Mouse (Mus musculus): ENCODE measurements around the gene Gm15155.
"Not testable (repeated sequence)": the region's sequence is repeated elsewhere in the genome, so short reads cannot be mapped to it uniquely, and the experiment has no call there.

Gm15155 gene

DNA sequence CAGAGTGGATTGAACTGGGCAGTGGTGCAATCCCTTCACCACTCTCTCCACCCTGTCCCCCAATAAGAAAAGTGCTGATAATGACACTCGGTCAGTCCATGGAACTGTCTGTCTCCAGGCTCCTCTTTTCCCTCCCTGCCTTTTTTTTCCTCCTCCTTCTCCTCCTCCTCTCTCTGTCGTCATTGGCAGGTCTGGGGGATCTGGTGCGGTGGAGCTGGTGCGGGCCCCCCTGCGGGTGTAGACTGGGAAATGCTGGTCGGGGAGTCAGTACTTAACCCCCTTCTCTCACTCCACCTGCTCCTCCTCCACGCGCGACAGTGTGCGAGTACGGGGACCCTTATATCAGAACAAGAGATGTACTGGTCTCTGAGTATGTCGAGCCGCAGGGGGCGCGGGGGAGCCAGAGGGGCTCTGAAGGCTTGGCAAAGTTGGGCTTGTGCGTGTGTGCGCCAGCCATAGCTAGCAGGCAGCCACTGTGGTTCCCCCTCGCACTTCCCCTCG, at the start of gene Gm15155:
Gene Gm15155, plus strand, starts transcription at position 401 of the 501 bp plus-strand sequence.
- no peak for DNase-seq (ENCODE audit: low spot score)

DNA sequence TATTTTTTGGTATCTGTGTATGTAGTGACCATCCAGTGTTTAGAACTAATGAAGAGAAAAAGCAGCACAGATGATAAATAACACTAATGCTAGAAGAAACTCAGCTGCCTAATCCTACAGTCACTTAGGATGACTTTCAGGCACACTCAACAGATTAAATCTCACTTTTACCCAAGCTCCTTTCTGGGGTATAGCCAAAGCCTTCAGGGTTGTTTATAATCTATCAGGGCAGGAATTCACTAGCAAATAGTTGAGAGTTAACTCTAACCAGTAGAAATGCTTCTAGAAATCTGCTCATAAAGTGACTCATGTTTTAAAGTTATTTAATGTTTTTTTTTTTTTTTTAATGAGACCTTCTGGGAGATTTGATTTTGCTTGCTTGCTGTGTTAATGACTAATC, 44.8 kb upstream of the Gm15155 start:
- no peak for DNase-seq (ENCODE audit: low spot score)

DNA sequence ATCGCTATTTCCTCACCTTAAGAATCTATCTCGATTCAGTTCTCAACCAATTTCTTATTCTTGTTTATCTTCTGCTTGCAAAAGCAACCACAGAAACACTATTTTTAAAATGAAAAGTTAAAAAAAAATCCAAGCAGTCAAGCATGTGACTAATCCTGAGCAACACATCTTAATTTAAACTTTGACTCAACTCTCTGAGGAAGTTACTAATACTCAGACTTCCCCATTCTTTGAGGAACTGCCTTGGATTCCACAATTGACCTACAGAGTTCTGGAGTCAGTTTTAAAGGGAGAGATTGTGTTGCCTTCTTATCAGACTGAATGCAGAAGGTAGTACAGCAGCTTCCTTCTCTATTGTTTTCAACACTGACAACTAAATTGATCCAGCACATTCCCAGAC, 40.0 kb upstream of the Gm15155 start:
- DNase-seq (ENCODE audit: low spot score), result no peak

DNA sequence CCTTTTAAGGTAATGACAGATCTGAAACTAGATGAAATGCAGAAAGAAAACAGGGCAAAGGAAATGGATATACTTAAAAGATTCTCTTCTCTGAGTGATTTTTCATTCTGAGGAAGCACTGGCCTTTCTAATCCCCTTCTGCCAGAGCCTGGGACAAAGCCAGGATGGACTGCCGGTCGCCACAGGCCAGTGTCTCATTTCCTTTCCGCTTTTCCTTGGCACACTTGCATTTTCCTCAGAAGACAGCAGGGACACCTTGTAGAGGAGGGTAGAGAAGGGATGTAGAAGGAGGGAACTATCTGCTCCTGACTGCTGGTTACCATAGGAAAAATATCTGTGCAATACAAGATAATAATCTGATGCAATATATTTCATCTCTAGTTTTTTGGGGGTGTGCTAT, 33.1 kb upstream of the Gm15155 start:
- no peak for DNase-seq (ENCODE audit: low spot score)

DNA sequence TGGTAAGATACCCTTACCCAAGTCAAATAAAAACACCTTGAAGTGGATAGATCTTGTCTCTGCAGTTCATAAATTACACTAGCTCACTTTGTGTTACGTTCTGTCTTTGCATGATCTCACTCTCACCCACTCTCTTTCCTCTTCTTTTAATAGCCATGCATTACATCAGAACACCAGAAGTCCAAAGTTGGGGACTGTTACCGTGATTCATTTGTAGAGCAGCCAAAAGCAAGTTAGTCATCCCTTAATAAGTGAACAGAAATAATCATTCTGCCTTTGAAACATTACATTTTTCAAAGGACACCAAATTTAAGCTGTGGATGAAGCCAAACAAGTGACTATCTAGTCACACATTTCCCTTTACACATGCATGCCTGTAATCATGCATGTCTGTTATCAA, 32.1 kb upstream of the Gm15155 start:
- no peak for DNase-seq (ENCODE audit: low spot score)

DNA sequence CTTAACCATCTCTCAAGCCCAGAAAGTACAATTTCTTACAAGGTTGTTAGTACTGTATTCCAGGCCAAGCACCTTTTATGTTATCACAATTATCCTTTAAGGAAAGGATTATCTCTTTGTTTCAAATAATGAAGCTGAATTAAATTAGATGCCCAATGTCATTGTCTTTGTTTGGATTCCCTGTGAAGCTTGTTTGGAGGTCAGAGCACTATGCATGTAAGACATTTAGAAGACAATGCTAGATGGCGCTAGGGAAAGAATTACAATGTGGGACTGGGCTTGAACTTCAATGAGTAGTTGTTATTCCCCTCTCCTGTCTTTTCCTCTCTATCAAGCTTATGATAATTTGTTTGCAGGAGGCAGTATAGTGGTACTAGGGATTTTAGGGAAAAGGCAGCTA, 29.9 kb upstream of the Gm15155 start:
- no peak for DNase-seq (ENCODE audit: low spot score)

DNA sequence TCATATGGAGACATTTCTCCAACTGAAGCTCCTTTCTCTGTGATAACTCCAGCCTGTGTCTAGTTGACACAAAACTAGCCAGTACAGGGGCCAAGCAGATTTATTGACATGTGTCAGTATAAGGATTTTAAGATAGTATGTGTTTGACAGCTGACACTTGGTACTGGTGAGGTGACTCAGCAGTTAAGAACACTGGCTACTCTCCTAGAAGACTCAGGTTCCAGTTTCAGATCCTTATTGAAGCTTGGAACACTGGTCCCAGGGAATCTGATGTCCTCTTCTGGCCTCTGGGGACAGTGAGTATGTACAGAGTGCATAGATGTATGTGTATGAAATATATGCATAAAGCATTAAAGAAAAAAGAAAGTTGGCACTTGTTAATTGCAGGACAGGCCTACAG, 28.2 kb upstream of the Gm15155 start:
- DNase-seq (ENCODE audit: low spot score), result no peak

DNA sequence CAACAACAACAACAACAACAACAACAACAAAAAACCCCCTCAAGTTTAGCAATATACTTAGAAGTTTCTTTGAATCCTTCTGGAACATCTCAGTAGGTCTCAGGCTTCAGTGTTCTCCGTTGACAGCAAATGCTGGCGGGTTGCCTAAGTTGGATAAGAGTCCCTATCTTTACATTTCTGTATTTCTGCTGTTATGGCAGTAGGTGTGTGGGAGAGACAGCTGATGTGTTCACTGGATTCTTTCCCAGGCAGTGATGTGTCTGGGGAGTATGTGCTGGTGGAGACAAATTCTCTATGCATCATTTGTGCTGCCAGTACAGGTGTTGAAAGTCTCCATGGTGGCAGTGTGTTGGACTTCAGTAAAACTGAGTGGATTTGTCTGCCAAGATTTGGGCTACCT, 23.3 kb upstream of the Gm15155 start:
- DNase-seq (ENCODE audit: low spot score), result no peak

DNA sequence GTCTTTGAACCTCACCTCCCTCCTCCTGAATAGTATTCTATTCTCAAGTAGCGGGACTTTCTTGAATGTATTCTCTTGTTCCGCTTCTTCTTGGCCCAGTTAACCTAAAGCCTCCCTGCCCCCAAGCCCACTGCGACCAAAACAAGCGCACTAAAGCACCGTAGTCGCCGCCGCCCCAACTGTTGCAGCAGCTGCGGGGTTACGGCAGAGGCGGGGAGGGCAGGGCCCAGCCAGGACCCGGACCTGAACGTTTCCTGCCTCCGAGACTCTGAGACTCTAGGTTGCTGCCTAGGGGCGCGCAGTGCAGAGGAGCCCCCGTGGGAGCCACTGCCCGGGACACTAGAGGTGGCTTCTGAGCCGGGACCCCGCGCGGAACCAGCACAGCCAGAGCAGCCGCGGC, 2.0 kb upstream of the Gm15155 start:
- no peak for DNase-seq (ENCODE audit: low spot score)

DNA sequence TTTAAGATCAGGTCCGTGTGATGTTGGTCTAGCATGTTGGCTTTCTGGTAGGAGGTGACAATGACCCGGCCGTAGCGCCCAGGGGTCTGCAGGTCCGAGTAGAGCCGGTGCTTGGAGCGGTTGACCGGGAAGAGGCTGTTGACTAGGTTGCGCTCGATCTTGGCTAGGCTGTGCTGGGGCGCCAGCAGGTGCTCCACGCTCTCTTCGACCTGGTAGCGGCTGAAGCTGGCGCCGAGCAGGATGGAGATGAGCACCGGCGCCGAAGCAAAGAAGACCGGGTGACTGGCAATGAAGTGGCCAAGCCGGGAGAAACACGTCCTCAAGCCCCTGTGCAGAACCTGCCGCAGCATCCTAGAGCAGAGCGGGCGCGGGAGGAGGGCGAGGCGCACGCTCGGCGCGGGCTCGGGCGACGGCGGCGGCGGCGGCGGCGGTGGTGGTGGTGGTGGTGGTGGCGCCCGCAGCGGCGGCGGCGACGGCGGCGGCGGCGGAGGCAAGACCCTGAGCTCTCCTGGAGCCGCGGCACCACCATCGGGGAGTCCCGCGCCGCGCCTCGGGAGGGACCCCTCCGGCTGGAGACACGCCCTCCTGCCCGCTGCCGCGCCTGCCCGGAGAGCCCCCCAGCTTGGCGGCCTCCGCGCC, 1.5 kb upstream of the Gm15155 start:
- no peak for DNase-seq (ENCODE audit: low spot score)

DNA sequence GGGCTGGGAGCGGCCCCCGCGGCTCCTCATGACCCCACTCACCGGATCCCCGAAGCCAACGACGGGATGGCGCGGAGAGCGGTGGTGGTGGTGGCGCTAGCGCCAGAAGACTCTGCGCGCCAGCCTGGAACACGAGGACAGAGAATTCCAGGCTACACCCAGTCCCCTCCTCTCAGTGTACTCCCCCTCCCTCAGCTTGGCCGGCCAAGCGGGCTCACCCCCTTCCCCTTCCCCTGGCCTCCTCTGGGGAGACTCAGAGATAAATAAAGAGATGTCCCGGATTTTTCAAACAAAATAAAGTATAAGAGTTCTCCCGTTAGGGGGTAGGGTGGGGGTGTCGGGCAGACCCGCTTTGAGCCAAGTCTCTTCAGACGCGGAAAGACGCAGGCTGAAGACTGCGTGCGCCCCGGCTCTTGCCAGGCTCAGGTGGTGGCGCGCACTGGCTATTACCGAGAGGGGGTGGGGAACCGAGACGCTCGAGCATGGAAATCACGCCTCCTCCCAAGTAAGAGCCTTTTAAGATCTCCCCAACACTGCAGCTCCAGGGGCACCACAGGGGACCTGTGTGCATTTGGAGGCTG, 750 bp upstream of the Gm15155 start, which contains the start of gene Ptchd1:
Gene Ptchd1, minus strand, starts transcription at position 114 of the 581 bp plus-strand sequence.
- no peak for DNase-seq (ENCODE audit: low spot score)

DNA sequence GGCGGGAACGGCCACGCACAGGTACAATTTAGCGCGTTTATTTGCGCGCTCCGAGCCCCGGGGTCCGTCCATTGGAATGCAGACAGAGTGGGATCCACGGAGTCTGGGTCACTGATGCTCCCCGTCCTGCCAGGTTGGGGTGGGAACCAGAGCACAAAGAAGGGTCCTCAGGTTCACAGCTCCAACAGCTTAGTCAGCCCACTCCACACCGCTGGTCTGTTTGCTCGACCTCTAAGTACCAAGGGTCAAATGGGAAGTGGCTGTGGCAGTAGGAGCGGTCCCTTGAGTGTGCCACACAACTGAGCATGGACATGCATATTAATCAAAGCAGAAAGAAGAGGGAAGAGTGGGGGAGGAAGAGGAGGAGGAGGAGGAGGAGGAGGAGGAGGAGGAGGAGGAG, 354 bp downstream of the Gm15155 start:
- no peak for DNase-seq (ENCODE audit: low spot score)

DNA sequence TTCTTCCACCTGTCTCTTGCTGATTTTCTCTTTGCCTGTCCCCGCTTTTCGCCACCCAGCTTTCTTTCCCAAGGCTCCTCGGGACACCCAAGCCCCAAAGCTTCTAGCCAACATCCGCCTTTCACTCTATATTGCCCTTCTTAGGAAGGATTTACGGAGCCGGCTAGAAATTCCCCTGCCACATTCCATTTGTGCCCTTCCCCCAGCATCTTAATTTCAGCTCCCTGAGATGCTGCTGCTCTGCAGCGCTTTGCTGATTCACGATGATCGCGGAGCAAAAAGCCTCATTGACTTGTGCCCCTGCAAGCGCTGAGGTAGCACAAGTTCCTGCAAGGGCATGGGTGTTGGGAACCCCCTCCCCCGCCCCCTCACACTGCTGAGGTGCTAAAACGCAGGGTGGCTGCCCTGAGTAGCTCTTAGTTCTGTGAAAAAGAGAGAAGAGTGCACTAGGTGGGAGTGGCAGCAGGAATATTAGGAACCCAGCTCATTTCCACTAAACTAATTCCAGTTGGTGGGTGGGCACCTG, 1.2 kb downstream of the Gm15155 start:
- DNase-seq (ENCODE audit: low spot score), result no peak

DNA sequence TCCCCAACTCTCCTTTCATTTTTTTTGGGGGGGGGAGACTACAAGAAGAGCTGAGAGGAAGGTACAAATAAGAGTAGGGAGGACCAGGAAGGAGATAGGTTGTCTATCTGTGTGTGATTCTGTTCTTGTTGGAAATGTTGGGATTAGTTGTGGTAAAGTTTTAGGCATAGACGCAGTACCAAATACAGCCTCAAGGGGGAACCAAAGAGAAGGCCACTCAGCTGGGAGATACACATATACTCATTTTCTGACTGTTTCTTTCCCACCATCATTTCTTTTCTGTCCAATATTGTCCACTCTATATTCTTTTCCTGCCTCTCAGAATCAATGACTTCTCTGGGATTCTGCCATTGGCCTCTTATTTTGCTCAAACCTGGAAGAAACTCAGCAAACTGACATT, 19.4 kb downstream of the Gm15155 start:
- no peak for DNase-seq (ENCODE audit: low spot score)

DNA sequence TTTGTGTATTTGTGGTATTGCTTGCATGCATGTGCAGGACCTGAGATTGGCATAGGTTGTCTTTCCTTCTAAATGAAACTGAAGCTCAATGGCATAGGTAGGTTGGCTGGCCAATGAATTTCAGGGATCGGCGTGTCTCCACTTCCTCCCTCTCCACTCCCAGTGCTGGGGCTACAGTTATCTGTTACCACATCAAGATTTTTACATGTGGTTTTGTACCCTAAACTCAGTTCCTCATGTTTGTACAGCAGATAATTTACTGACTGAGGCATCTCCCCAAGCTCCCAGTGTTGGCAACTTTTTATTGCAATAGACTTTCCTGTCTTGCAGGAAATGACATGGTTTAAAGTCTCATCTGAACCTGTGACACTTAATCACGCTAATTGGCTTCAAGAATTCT, 21.4 kb downstream of the Gm15155 start:
- no peak for DNase-seq (ENCODE audit: low spot score)

DNA sequence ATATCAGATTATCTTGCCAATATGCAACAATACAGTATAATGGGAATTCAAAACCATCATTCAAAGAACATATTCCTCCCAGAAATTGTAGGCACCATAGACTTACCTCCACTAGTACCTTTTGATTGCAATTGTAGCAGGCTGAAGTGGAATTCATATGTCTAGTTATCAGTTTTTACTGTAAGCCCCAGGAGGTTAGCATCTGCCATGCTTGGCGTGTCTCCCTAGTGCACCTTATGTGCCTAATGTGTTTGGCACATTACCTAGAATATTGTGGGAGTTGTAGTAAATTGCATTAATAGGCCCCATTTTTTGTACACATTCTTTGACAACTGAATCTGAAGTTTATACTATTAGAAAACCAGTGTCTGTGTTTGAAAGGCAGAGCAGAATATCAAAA, 33.4 kb downstream of the Gm15155 start:
- DNase-seq (ENCODE audit: low spot score), result no peak

DNA sequence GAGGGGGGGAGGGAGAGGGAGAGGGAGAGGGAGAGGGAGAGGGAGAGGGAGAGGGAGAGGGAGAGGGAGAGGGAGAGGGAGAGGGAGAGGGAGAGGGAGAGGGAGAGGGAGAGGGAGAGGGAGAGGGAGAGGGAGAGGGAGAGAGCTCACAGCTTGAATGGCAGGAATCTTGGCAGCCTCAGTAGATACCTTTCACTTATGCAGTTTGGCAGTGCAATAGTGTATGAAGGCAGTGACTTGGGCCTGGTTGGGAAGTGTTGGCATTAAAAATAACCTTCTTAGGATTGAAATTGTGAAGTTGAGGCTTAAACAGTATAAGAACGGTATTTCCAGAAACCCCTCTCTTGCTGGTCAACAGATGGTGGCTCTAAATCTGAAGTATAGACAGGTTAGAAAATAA, 65.9 kb downstream of the Gm15155 start:
- not testable (repeated sequence) for DNase-seq (ENCODE audit: low spot score)

DNA sequence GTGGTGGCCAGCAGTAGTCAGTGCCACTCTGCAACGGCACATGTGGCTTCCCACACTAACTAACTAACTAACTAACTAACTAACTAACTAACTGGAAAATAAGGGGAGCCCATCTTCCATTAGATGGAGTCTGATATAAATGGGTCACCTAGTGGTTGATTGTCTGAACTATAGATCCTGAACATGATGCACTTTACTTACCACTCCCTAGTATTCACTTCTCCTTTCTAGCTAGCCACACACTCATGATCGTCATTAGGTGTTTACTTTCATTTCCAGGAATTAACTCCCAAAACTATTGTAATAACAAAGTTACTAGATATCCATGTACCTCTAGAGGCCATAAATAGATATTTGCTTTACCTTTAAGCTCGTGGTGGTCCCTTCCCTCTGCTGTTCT, 99.6 kb downstream of the Gm15155 start:
- no peak for DNase-seq (ENCODE audit: low spot score)

DNA sequence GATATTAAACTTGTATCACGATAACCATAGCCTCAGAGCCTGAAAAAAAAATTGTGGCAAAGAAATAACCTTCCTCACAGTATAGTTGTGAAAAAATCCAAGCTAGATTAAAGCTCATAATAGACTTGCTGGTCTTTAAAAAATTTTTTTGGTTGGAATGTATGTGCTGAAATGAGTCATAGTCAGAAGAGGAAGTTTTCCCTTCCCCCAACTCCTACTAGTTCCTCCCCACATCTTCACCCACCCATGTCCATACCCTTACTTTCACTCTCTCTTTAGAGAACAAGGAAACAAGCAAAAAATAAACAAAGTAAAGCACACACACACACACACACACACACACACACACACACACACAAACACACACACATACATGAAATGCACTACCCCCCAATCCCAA, 103.8 kb downstream of the Gm15155 start:
- DNase-seq (ENCODE audit: low spot score), result no peak

DNA sequence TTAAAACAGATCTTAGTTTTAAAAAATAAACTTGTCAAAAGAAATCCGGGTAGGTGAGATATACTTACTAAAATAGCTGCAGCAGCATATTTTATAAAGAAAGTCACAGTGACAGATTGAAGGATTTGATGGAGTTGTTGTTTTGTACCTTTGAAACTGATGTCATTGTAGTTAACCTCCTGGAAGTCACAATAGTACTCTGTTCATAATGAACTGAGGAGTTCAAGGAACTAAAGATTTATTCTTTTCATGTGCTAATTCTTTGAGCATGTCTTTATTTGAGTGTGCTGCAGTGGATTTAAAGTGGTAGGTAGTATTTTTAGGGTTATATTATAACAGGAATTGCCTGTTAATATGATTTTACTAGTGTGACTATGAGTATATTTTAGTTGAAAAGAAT, 263.6 kb downstream of the Gm15155 start:
- no peak for DNase-seq (ENCODE audit: low spot score)

DNA sequence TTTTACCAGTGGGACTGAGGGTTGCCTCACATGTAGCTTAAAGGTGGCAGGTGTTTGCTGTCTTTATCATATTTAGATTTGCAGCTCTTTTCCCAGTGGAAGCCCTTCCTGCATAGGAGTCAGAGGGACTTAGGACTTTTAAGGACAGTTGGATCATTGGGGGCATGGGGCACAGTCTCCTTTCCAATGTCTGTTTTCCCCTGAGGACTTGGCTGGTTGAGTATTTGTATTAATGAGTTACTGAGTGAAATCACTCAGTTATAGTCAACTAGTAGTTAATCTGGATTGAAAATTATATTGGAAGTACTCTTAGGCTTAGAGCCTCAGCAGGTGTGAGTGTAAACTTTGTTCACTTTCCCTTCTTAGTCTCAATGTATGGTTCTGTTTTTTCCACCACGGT, 275.5 kb downstream of the Gm15155 start:
- no peak for DNase-seq (ENCODE audit: low spot score)

DNA sequence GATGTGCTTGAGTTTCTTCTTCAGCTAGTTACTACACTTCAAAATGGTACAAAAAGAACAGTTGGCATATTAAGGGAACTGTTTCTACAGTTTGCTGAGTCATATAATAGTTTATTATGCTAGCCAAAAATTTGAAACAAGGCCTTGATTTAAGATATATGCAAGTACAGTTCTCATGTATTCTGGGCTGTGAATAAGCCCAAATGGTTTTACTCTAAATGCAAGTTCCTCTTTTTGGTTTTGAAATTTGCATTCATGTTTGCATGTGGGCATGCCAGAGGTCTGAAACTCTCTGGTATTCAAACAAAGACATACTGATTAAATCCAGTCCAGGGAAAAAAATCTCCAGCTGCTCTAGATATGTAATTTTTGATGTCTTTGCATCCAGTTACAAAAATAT, 277.2 kb downstream of the Gm15155 start:
- no peak for DNase-seq (ENCODE audit: low spot score)

DNA sequence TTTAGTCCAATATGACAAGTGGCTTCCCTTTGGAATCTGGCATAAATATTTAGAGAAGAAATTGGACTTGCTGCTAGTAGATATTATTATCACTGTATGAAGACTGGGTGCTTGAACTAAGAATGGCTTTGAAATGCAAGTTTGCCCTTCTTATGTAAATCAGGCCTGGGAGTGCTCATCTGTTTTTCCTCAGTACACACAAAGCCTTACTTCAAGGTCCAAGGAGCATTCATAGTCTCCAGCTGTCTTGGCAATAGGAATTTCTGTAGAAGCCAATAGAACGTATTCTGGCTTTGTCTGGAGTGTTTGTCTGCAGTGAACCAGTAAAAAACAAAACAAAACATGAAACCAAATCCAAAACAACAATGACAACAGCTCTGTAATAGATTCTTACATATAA, 278.6 kb downstream of the Gm15155 start:
- DNase-seq (ENCODE audit: low spot score), result no peak

DNA sequence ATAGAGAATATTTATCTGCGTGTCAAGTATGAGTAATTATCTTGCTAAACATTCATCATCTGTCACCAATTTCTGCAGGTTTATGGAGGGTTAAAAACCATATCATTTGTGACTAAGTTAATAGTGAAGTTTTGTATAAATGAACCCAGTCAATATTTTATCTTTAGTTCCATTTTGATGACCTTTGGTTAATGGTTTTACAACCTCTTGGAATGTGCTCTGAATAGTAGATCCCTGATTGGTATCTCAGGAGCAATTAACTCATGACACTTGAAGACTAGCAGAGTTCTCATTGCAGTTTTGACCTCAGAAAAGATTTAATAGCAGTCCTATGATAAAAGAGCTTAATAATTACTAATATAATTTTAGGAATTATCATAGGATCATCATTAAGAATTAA, 385.2 kb downstream of the Gm15155 start:
- no peak for DNase-seq (ENCODE audit: low spot score)

All from spleen, adult 12 weeks (tissue).